Mouse (Mus musculus) kidney, embryonic 15.5 days (tissue): ENCODE measurements around the gene Defa21. TPM values are rescaled to one million over a fixed set of nuclear protein-coding genes. Genes with fewer than 3 reads are reported as not detected.
"Not testable (repeated sequence)": the region's sequence is repeated elsewhere in the genome, so short reads cannot be mapped to it uniquely, and the experiment has no call there.

ENCODE experiments used
- ATAC-seq: fragments of 200-750 bp; cut with Nextera tagmentation; replicated peaks from 2 replicates; pipeline ENCODE4 v1.8.0; 2017; ENCODE audit warnings: moderate TSS enrichment; ENCODE audit not compliant: low FRiP score
- H3K27ac ChIP-seq: fragments of 300-500 bp; sonication (generic); 2 replicates; pipeline ENCODE4 v1.5.1; 2015; ENCODE audit warnings: mild to moderate bottlenecking, inconsistent platforms
- H3K27me3 ChIP-seq: fragments of 300-500 bp; sonication (generic); 2 replicates; pipeline ENCODE4 v1.6.1; 2015; ENCODE audit warnings: inconsistent platforms
- H3K36me3 ChIP-seq: fragments of 300-500 bp; sonication (generic); 2 replicates; pipeline ENCODE4 v1.6.1; 2015; ENCODE audit warnings: inconsistent platforms
- H3K4me1 ChIP-seq: fragments of 300-500 bp; sonication (generic); 2 replicates; pipeline ENCODE4 v1.6.1; 2015; ENCODE audit warnings: inconsistent platforms
- H3K4me2 ChIP-seq: fragments of 300-500 bp; sonication (generic); 2 replicates; pipeline ENCODE4 v1.6.1; 2015; ENCODE audit warnings: moderate library complexity, mild to moderate bottlenecking, inconsistent platforms
- H3K4me3 ChIP-seq: fragments of 300-500 bp; sonication (generic); replicated peaks from 2 replicates; pipeline ENCODE4 v1.5.1; 2015; ENCODE audit warnings: mild to moderate bottlenecking, inconsistent platforms
- H3K9ac ChIP-seq: fragments of 300-500 bp; sonication (generic); 2 replicates; pipeline ENCODE4 v1.6.1; 2015; ENCODE audit warnings: mild to moderate bottlenecking, inconsistent platforms
- H3K9me3 ChIP-seq: fragments of 300-500 bp; sonication (generic); replicated peaks from 2 replicates; pipeline ENCODE4 v1.6.1; 2016; ENCODE audit warnings: inconsistent platforms
- WGBS: fragments of 180-500 bp; shearing (Covaris S2); methylation state at CpG from one replicate; pipeline ENCODE4 v1.1.7; 2015; ENCODE audit warnings: mixed read lengths; 5-methylcytosine and 5-hydroxymethylcytosine counted together
- polyA plus RNA-seq: library from polyadenylated mRNA; unstranded; fragments of >200 nt; fragmentation: Nextera tagmentation; extraction: Ambion mirVana; gene quantifications from 2 replicates; pipeline ENCODE4 v1.2.1, GENCODE M21; 2015

Defa21 gene
- polyA plus RNA-seq, result not detected in 2 replicates

- ATAC-seq, H3K36me3 ChIP-seq: not testable (repeated sequence)
These were observed at the start of gene Defa21 for GRCm38 (mm10) chr8:21025245-21025644. Gene Defa21, plus strand, starts transcription at chr8:21025545.

GRCm38 (mm10) chr8:20979846-20980245, 45.5 kb upstream of the Defa21 start:
- Histone ChIP-seq H3K9me3 (peaks cover 3% of the 10 kb centered on the region; the same call in 1 of the 2 replicates), H3K4me2 (no peak overlapping the region), H3K27me3 (no peaks in the 10 kb centered on the region), H3K27ac (no peak overlapping the region), H3K4me1 (no peaks in the 10 kb centered on the region), H3K36me3 (no peaks in the 10 kb centered on the region), H3K4me3 (no peak overlapping the region), H3K9ac (no peak overlapping the region)
- no peak for ATAC-seq
- 41% methylated on average over 1 of the region's 1 CpGs for WGBS

More at GRCm38 (mm10) chr8:21025245-21025644, at the start of gene Defa21:
- not testable (repeated sequence) for H3K9ac ChIP-seq, H3K27ac ChIP-seq, H3K9me3 ChIP-seq, H3K4me2 ChIP-seq, H3K4me3 ChIP-seq, H3K27me3 ChIP-seq, H3K4me1 ChIP-seq
- no CpG with 5 or more reads among the region's 1 CpGs for WGBS

- not testable (repeated sequence) for H3K27ac ChIP-seq, H3K4me2 ChIP-seq, H3K4me3 ChIP-seq, H3K27me3 ChIP-seq, H3K9ac ChIP-seq, H3K9me3 ChIP-seq, H3K4me1 ChIP-seq, H3K36me3 ChIP-seq, ATAC-seq
These were observed 31.3 kb upstream of the Defa21 start for GRCm38 (mm10) chr8:20994042-20994441.

- H3K4me1 ChIP-seq, result no peaks in the 10 kb centered on the region
- no peaks in the 10 kb centered on the region for H3K27me3 ChIP-seq
- no peak overlapping the region for H3K9ac ChIP-seq
- 76% methylated on average over 2 of the region's 2 CpGs for WGBS
- no peak overlapping the region for H3K4me2 ChIP-seq
- no peak for ATAC-seq
- H3K9me3 ChIP-seq, result no peaks in the 10 kb centered on the region
- no peak overlapping the region for H3K27ac ChIP-seq
- no peak overlapping the region for H3K4me3 ChIP-seq
- no peaks in the 10 kb centered on the region for H3K36me3 ChIP-seq
These were observed 28.6 kb upstream of the Defa21 start for GRCm38 (mm10) chr8:20996776-20997175.

- no peak overlapping the region for H3K9ac ChIP-seq
- no peaks in the 10 kb centered on the region for H3K4me1 ChIP-seq
These were observed 28.1 kb upstream of the Defa21 start for GRCm38 (mm10) chr8:20997291-20997690.

GRCm38 (mm10) chr8:21001171-21001570, 24.2 kb upstream of the Defa21 start:
- Histone ChIP-seq H3K9me3 (0 out of 2 replicates have a peak, but pooled peaks cover 3% of the 10 kb centered on the region), H3K36me3 (no peaks in the 10 kb centered on the region), H3K4me2 (no peak overlapping the region), H3K4me3 (no peak overlapping the region), H3K27me3 (no peaks in the 10 kb centered on the region), H3K4me1 (no peaks in the 10 kb centered on the region), H3K9ac (no peak overlapping the region), H3K27ac (no peak overlapping the region)
- 46% methylated on average over 8 of the region's 8 CpGs for WGBS
- no peak for ATAC-seq

More at GRCm38 (mm10) chr8:20997291-20997690, 28.1 kb upstream of the Defa21 start:
- Histone ChIP-seq H3K4me3 (no peak overlapping the region), H3K36me3 (no peaks in the 10 kb centered on the region), H3K27ac (no peak overlapping the region), H3K4me2 (no peak overlapping the region), H3K27me3 (no peaks in the 10 kb centered on the region), H3K9me3 (no peaks in the 10 kb centered on the region)
- no peak for ATAC-seq

GRCm38 (mm10) chr8:21006801-21007200, 18.5 kb upstream of the Defa21 start:
- Histone ChIP-seq H3K4me3 (no peak overlapping the region), H3K4me2 (no peak overlapping the region), H3K4me1 (no peaks in the 10 kb centered on the region), H3K27me3 (no peaks in the 10 kb centered on the region), H3K9ac (no peak overlapping the region), H3K27ac (no peak overlapping the region), H3K36me3 (no peaks in the 10 kb centered on the region), H3K9me3 (0 out of 2 replicates have a peak, but pooled peaks cover 5% of the 10 kb centered on the region)
- ATAC-seq, result no peak
- WGBS, result 38% methylated on average over 1 of the region's 1 CpGs

GRCm38 (mm10) chr8:21008578-21008977, 16.8 kb upstream of the Defa21 start:
- H3K4me1 ChIP-seq, H3K36me3 ChIP-seq, H3K4me2 ChIP-seq, H3K4me3 ChIP-seq, H3K27me3 ChIP-seq, H3K27ac ChIP-seq, ATAC-seq, H3K9me3 ChIP-seq, H3K9ac ChIP-seq: not testable (repeated sequence)
- 54% methylated on average over 6 of the region's 6 CpGs for WGBS

GRCm38 (mm10) chr8:21010548-21010947, 14.8 kb upstream of the Defa21 start:
- not testable (repeated sequence) for H3K36me3 ChIP-seq, H3K9me3 ChIP-seq, ATAC-seq, H3K27me3 ChIP-seq, H3K4me3 ChIP-seq, H3K4me1 ChIP-seq, H3K9ac ChIP-seq, H3K27ac ChIP-seq, H3K4me2 ChIP-seq
- 81% methylated on average over 1 of the region's 1 CpGs for WGBS

- not testable (repeated sequence) for H3K9me3 ChIP-seq, H3K27ac ChIP-seq, H3K9ac ChIP-seq, H3K36me3 ChIP-seq, H3K4me2 ChIP-seq, ATAC-seq, H3K4me3 ChIP-seq, H3K4me1 ChIP-seq, H3K27me3 ChIP-seq
- no CpG with 5 or more reads among the region's 1 CpGs for WGBS
These were observed 29.4 kb downstream of the Defa21 start, which contains the start of gene Defa23 for GRCm38 (mm10) chr8:21054747-21055146. Gene Defa23, plus strand, starts transcription at chr8:21055047.

- not testable (repeated sequence) for H3K4me2 ChIP-seq, ATAC-seq, H3K9ac ChIP-seq, H3K27me3 ChIP-seq, H3K4me3 ChIP-seq, H3K4me1 ChIP-seq, H3K36me3 ChIP-seq, H3K27ac ChIP-seq, H3K9me3 ChIP-seq
- WGBS, result 76% methylated on average over 1 of the region's 1 CpGs
These were observed 39.4 kb downstream of the Defa21 start, which contains the start of gene Defa35 for GRCm38 (mm10) chr8:21064738-21065137. Gene Defa35, plus strand, starts transcription at chr8:21065038.
